Mouse (Mus musculus): ENCODE measurements around the gene Akain1. TPM values are rescaled to one million over a fixed set of nuclear protein-coding genes. Genes with fewer than 3 reads are reported as not detected.
A peak's percentile ranks its signal among the peaks of the same experiment; 100 is the strongest.

The Akain1 gene
- polyA plus RNA-seq, 1 experiment from 2014 or later = not detected

GRCm38 (mm10) chr17:69439571-69440480 is 700 bp downstream of the Akain1 start:
- no peak overlapping the region for H3K27ac ChIP-seq (replicated peaks)
- ATAC-seq (ENCODE audit: low FRiP score, low read depth) = peak; percentile 71
- peak overlapping the region; percentile 47 for H3K9ac ChIP-seq (replicated peaks)
- peak overlapping the region; percentile 73 for H3K4me2 ChIP-seq (replicated peaks)
- peaks cover 57% of the 10 kb centered on the region for H3K27me3 ChIP-seq
- peaks cover 16% of the 10 kb centered on the region for H3K4me1 ChIP-seq
- WGBS = 1% methylated on average over 51 of the region's 52 CpGs
- H3K36me3 ChIP-seq = no peaks in the 10 kb centered on the region
- peak overlapping the region; percentile 52 for H3K4me3 ChIP-seq
- H3K9me3 ChIP-seq = no peaks in the 10 kb centered on the region

- H3K4me3 ChIP-seq = no peak overlapping the region
- no peak overlapping the region for H3K27ac ChIP-seq (replicated peaks)
- H3K9ac ChIP-seq (replicated peaks) = no peak overlapping the region
- peaks cover 16% of the 10 kb centered on the region for H3K4me1 ChIP-seq
- no peak overlapping the region for H3K4me2 ChIP-seq (replicated peaks)
- peaks cover 57% of the 10 kb centered on the region for H3K27me3 ChIP-seq
- no peaks in the 10 kb centered on the region for H3K9me3 ChIP-seq
- ATAC-seq (ENCODE audit: low FRiP score, low read depth) = no peak
- no peaks in the 10 kb centered on the region for H3K36me3 ChIP-seq
- 8% methylated on average over 9 of the region's 9 CpGs for WGBS
These were observed 1.9 kb downstream of the Akain1 start for GRCm38 (mm10) chr17:69441041-69441440.

- Histone ChIP-seq H3K4me1 (no peaks in the 10 kb centered on the region), H3K36me3 (no peaks in the 10 kb centered on the region), H3K4me3 (no peak overlapping the region), H3K9ac (replicated peaks) (no peak overlapping the region), H3K27ac (replicated peaks) (no peak overlapping the region), H3K4me2 (replicated peaks) (no peak overlapping the region), H3K27me3 (no peaks in the 10 kb centered on the region), H3K9me3 (no peaks in the 10 kb centered on the region)
- ATAC-seq (ENCODE audit: low FRiP score, low read depth) = no peak
These were observed 9.6 kb downstream of the Akain1 start for GRCm38 (mm10) chr17:69448679-69449078.

GRCm38 (mm10) chr17:69461680-69462079 is 22.6 kb downstream of the Akain1 start:
- Histone ChIP-seq H3K27me3 (no peaks in the 10 kb centered on the region), H3K4me2 (replicated peaks) (no peak overlapping the region), H3K36me3 (no peaks in the 10 kb centered on the region), H3K4me3 (no peak overlapping the region), H3K27ac (replicated peaks) (no peak overlapping the region), H3K9ac (replicated peaks) (no peak overlapping the region), H3K4me1 (no peaks in the 10 kb centered on the region), H3K9me3 (no peaks in the 10 kb centered on the region)
- WGBS = 90% methylated on average over 7 of the region's 7 CpGs
- ATAC-seq (ENCODE audit: low FRiP score, low read depth) = no peak

- H3K4me2 ChIP-seq (replicated peaks) = no peak overlapping the region
- H3K4me1 ChIP-seq = no peaks in the 10 kb centered on the region
- no peaks in the 10 kb centered on the region for H3K9me3 ChIP-seq
- H3K27ac ChIP-seq (replicated peaks) = no peak overlapping the region
- ATAC-seq (ENCODE audit: low FRiP score, low read depth) = no peak
- 78% methylated on average over 3 of the region's 3 CpGs for WGBS
- H3K36me3 ChIP-seq = no peaks in the 10 kb centered on the region
- H3K9ac ChIP-seq (replicated peaks) = no peak overlapping the region
- H3K4me3 ChIP-seq = no peak overlapping the region
- no peaks in the 10 kb centered on the region for H3K27me3 ChIP-seq
These were observed 23.9 kb downstream of the Akain1 start for GRCm38 (mm10) chr17:69463037-69463436.

GRCm38 (mm10) chr17:69471171-69471570 is 32.0 kb downstream of the Akain1 start:
- Histone ChIP-seq H3K9ac (replicated peaks) (no peak overlapping the region), H3K27me3 (0 out of 2 replicates have a peak, but pooled peaks cover 10% of the 10 kb centered on the region), H3K4me3 (no peak overlapping the region), H3K9me3 (no peaks in the 10 kb centered on the region), H3K4me1 (no peaks in the 10 kb centered on the region), H3K27ac (replicated peaks) (no peak overlapping the region), H3K4me2 (replicated peaks) (no peak overlapping the region), H3K36me3 (no peaks in the 10 kb centered on the region)
- no peak for ATAC-seq (ENCODE audit: low FRiP score, low read depth)
- 58% methylated on average over 10 of the region's 10 CpGs for WGBS

- H3K4me1 ChIP-seq = no peaks in the 10 kb centered on the region
These were observed 33.3 kb downstream of the Akain1 start for GRCm38 (mm10) chr17:69472401-69472800.

GRCm38 (mm10) chr17:69474084-69474483 is 35.0 kb downstream of the Akain1 start:
- ATAC-seq (ENCODE audit: low FRiP score, low read depth) = no peak
- Histone ChIP-seq H3K4me3 (no peak overlapping the region), H3K27ac (replicated peaks) (no peak overlapping the region), H3K27me3 (0 out of 2 replicates have a peak, but pooled peaks cover 12% of the 10 kb centered on the region), H3K4me2 (replicated peaks) (no peak overlapping the region), H3K4me1 (no peaks in the 10 kb centered on the region), H3K36me3 (no peaks in the 10 kb centered on the region), H3K9me3 (no peaks in the 10 kb centered on the region), H3K9ac (replicated peaks) (no peak overlapping the region)
- WGBS = 82% methylated on average over 4 of the region's 4 CpGs

More at GRCm38 (mm10) chr17:69472401-69472800, 33.3 kb downstream of the Akain1 start:
- Histone ChIP-seq H3K27me3 (0 out of 2 replicates have a peak, but pooled peaks cover 12% of the 10 kb centered on the region), H3K4me2 (replicated peaks) (no peak overlapping the region), H3K9me3 (no peaks in the 10 kb centered on the region), H3K4me3 (no peak overlapping the region), H3K36me3 (no peaks in the 10 kb centered on the region), H3K9ac (replicated peaks) (no peak overlapping the region), H3K27ac (replicated peaks) (no peak overlapping the region)
- 78% methylated on average over 9 of the region's 9 CpGs for WGBS
- no peak for ATAC-seq (ENCODE audit: low FRiP score, low read depth)

- Histone ChIP-seq H3K4me2 (replicated peaks) (peak overlapping the region; percentile 66), H3K27ac (replicated peaks) (no peak overlapping the region), H3K4me1 (no peaks in the 10 kb centered on the region), H3K4me3 (peak overlapping the region; percentile 42), H3K36me3 (no peaks in the 10 kb centered on the region), H3K9me3 (no peaks in the 10 kb centered on the region), H3K9ac (replicated peaks) (peak overlapping the region; percentile 51), H3K27me3 (0 out of 2 replicates have a peak, but pooled peaks cover 12% of the 10 kb centered on the region)
- peak; percentile 94 for ATAC-seq (ENCODE audit: low FRiP score, low read depth)
- WGBS = 2% methylated on average over 20 of the region's 20 CpGs
These were observed 36.3 kb downstream of the Akain1 start for GRCm38 (mm10) chr17:69475423-69475822.

GRCm38 (mm10) chr17:69477526-69477925 is 38.4 kb downstream of the Akain1 start:
- Histone ChIP-seq H3K27ac (replicated peaks) (no peak overlapping the region), H3K4me2 (replicated peaks) (no peak overlapping the region), H3K4me3 (no peak overlapping the region), H3K9ac (replicated peaks) (no peak overlapping the region), H3K36me3 (no peaks in the 10 kb centered on the region), H3K27me3 (0 out of 2 replicates have a peak, but pooled peaks cover 6% of the 10 kb centered on the region), H3K9me3 (no peaks in the 10 kb centered on the region), H3K4me1 (no peaks in the 10 kb centered on the region)
- 34% methylated on average over 2 of the region's 2 CpGs for WGBS
- ATAC-seq (ENCODE audit: low FRiP score, low read depth) = no peak

GRCm38 (mm10) chr17:69479261-69479660 is 40.1 kb downstream of the Akain1 start:
- no peak for ATAC-seq (ENCODE audit: low FRiP score, low read depth)
- Histone ChIP-seq H3K36me3 (no peaks in the 10 kb centered on the region), H3K4me2 (replicated peaks) (no peak overlapping the region), H3K27me3 (0 out of 2 replicates have a peak, but pooled peaks cover 6% of the 10 kb centered on the region), H3K4me1 (no peaks in the 10 kb centered on the region), H3K27ac (replicated peaks) (no peak overlapping the region), H3K9me3 (no peaks in the 10 kb centered on the region), H3K4me3 (no peak overlapping the region), H3K9ac (replicated peaks) (no peak overlapping the region)
- WGBS = 79% methylated on average over 4 of the region's 4 CpGs

GRCm38 (mm10) chr17:69487116-69487515 is 48.0 kb downstream of the Akain1 start:
- Histone ChIP-seq H3K4me1 (no peaks in the 10 kb centered on the region), H3K27ac (replicated peaks) (no peak overlapping the region), H3K27me3 (no peaks in the 10 kb centered on the region), H3K4me3 (no peak overlapping the region), H3K4me2 (replicated peaks) (no peak overlapping the region), H3K9ac (replicated peaks) (no peak overlapping the region), H3K9me3 (no peaks in the 10 kb centered on the region), H3K36me3 (no peaks in the 10 kb centered on the region)
- WGBS = 92% methylated on average over 12 of the region's 12 CpGs
- ATAC-seq (ENCODE audit: low FRiP score, low read depth) = no peak

Measured in midbrain, embryonic 12.5 days (tissue).